Mouse (Mus musculus) C2C12 (cell line): Measurements from ENCODE around the gene Dcpp1. TPM values are rescaled to one million over a fixed set of nuclear protein-coding genes. Genes with fewer than 3 reads are reported as not detected.
"Not testable (repeated sequence)": the region's sequence is repeated elsewhere in the genome, so short reads cannot be mapped to it uniquely, and the experiment has no call there.

Experiments used
- H3K27me3 ChIP-seq: one replicate; pipeline ENCODE4 v1.6.1; 2011; ENCODE audit not compliant: control insufficient read depth, insufficient read depth, insufficient read length
- H3K36me3 ChIP-seq: one replicate; pipeline ENCODE4 v1.6.1; 2011; ENCODE audit not compliant: control insufficient read depth, insufficient read depth
- H3K4me3 ChIP-seq: one replicate; pipeline ENCODE4 v1.5.1; 2011; ENCODE audit warnings: mild to moderate bottlenecking, control low read depth; ENCODE audit not compliant: poor library complexity, insufficient read depth, severe bottlenecking
- H3K79me2 ChIP-seq: one replicate; pipeline ENCODE4 v1.6.1; 2011; ENCODE audit not compliant: control insufficient read depth, insufficient read depth
- H3K79me3 ChIP-seq: one replicate; pipeline ENCODE4 v1.6.1; 2011; ENCODE audit warnings: low read depth, control low read depth
- H3ac ChIP-seq: one replicate; pipeline ENCODE3; 2011; ENCODE audit warnings: low read depth; ENCODE audit not compliant: control insufficient read depth, insufficient read length
- CEBPB ChIP-seq: IDR thresholded peaks from one replicate; pipeline ENCODE4 v1.6.1; 2011; ENCODE audit warnings: low read depth, mild to moderate bottlenecking, control low read depth, moderate library complexity
- CTCF ChIP-seq: IDR thresholded peaks from one replicate; pipeline ENCODE4 v1.5.1; 2011; ENCODE audit not compliant: control insufficient read depth, insufficient read depth, insufficient read length
- FOSL1 ChIP-seq: IDR thresholded peaks from one replicate; pipeline ENCODE4 v1.8.0; 2011; ENCODE audit warnings: mild to moderate bottlenecking, low read length; ENCODE audit not compliant: poor library complexity, insufficient read depth, severe bottlenecking
- MAX ChIP-seq: IDR thresholded peaks from one replicate; pipeline ENCODE4 v1.6.1; 2011; ENCODE audit warnings: mild to moderate bottlenecking, control low read depth
- MYOD1 ChIP-seq: IDR thresholded peaks from one replicate; pipeline ENCODE4 v1.6.1; 2011; ENCODE audit warnings: low read depth; ENCODE audit not compliant: control insufficient read depth, insufficient read length
- MYOG ChIP-seq: IDR thresholded peaks from one replicate; pipeline ENCODE4 v1.6.1; 2011; ENCODE audit not compliant: control insufficient read depth, insufficient read length; ENCODE audit errors: extremely low read depth
- USF1 ChIP-seq: IDR thresholded peaks from one replicate; pipeline ENCODE4 v1.6.1; 2011; ENCODE audit warnings: low read depth, mild to moderate bottlenecking, control low read depth, moderate library complexity
- long read RNA-seq, 2 experiments: library from polyadenylated mRNA; unstranded; transcript quantifications; one replicate each; pipeline ENCODE4 v2.0.0; 2019 to 2020
- polyA plus RNA-seq: library from polyadenylated mRNA; unstranded; fragments of >200 nt; fragmentation: generic; extraction: Trizol; gene quantifications from one replicate; pipeline ENCODE4 v1.2.1, GENCODE M21; 2012; ENCODE audit warnings: missing spikeins

The Dcpp1 gene
- polyA plus RNA-seq = not detected
- long read RNA-seq, experiment 1 = 0 reads
- long read RNA-seq, experiment 2 = 0 reads

DNA sequence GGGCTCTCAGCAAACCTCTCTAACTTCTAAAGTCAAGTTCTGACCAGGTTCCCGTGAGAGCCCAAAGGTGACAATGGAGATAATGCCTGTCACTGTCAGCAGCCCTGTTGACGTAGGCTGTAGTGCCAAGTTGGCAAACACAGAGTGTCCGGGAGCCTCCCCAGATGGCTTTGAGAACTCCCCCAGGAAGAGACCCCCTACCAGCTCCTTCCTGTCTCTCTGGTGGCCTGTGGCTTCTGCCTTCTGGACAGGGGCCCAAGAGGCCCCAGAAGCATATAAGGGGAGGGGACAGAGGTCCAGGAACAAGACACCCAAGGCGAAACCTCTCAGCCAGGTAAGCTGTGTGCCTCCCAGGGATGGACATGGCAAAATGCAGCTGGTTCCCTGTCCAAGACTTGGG lies at the start of gene Dcpp1, which contains the start of gene Dcpp2:
Gene Dcpp1 (plus strand): TSS at position 301 of the 400 bp plus-strand sequence.
Gene Dcpp2 (plus strand): TSS at position 305 of the 400 bp plus-strand sequence.
- peaks cover 19% of the 10 kb centered on the region for H3K27me3 ChIP-seq
- H3ac ChIP-seq, H3K79me3 ChIP-seq, H3K4me3 ChIP-seq, H3K36me3 ChIP-seq, H3K79me2 ChIP-seq: not testable (repeated sequence)

DNA sequence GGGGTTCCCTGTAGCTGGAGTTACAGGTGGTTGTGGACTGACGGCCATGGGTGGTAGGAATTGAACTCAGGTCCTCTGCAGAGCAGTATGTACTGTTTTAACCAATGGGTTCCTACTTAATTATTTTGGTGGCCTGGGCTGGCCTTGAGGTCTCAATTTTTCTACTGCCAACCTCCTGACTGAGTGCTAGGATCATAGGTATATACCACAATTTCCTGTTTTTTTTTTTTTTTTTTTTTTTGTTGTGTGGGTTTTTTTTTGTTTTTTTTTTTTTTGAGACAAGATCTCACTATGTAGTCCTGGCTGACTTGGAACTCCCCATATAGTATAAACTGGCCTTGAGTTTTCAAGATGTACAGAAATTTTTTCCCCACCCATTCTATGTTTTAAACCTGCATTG lies 49.5 kb upstream of the Dcpp1 start:
- Histone ChIP-seq H3K79me3 (peaks cover 14% of the 10 kb centered on the region), H3ac (no peak overlapping the region), H3K4me3 (no peak overlapping the region), H3K36me3 (peaks cover 12% of the 10 kb centered on the region), H3K79me2 (peaks cover 26% of the 10 kb centered on the region), H3K27me3 (peaks cover 14% of the 10 kb centered on the region)
- no peak for TF ChIP-seq MYOG
- TF ChIP-seq CTCF = no peak
- no peak for TF ChIP-seq MYOD1
- no peak for TF ChIP-seq MAX
- no peak for TF ChIP-seq FOSL1
- no peak for TF ChIP-seq CEBPB
- TF ChIP-seq USF1 = no peak

DNA sequence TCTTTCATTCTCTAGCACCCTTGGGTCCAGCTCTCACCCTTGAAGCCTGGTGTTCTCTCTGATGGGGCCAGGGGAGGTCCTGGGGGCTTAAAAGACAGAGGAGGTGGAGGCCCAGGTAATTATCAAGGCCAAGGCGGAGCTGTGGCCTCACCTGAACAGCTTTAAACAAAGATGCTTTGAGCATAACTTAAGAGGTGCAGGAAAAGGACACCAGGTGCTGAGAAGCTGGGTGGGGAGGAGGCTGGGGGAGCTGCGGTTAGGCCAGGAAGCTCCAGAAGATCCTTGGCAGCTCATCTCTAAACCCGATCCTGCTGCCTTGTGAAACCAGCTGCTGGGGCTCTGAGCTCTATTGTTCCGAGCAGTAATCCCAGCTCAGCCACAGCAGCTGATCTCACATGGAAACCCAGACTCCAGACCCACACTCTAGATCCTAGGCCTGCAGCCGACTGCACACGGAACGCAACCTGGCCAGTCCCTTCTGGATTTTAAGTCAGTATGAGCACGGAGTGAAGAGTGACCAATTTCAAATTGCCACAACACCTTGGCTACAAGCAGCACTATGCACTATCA lies 44.6 kb upstream of the Dcpp1 start, which contains the start of gene Prss33:
Gene Prss33 (minus strand): TSS at position 51 of the 570 bp plus-strand sequence.
- H3K36me3 ChIP-seq = no peaks in the 10 kb centered on the region
- H3K79me3 ChIP-seq = no peaks in the 10 kb centered on the region
- no peak within 1 kb of the TSS for H3ac ChIP-seq
- H3K27me3 ChIP-seq = peaks cover 25% of the 10 kb centered on the region
- no peak within 1 kb of the TSS for H3K4me3 ChIP-seq
- no peaks in the 10 kb centered on the region for H3K79me2 ChIP-seq
- TF ChIP-seq FOSL1 (no peak), MAX (no peak), CEBPB (no peak), MYOG (no peak), USF1 (no peak), MYOD1 (no peak), CTCF (no peak)

DNA sequence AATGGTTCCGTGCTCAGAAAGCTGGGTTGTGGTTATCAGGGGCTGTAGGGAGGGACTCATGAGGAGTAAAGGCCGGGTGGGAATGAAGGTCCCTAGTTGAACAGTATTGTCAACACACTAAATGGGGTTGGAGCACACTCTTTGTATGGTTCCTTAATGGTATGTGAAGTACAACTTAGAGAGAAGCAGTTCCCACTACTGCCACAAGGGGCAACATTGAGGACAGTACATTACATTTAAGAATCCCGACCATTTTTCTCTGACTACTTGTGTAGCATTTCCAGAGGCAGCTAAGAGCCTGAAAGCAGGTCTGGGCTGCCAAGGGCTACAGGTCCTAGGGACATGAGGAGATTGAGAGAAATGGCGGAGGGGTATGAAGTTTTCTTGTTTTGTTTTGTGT lies 39.5 kb upstream of the Dcpp1 start:
- TF ChIP-seq MAX (no peak), USF1 (no peak), CTCF (no peak), MYOG (no peak), MYOD1 (no peak), CEBPB (no peak), FOSL1 (no peak)
- Histone ChIP-seq H3K36me3 (no peaks in the 10 kb centered on the region), H3K27me3 (peaks cover 11% of the 10 kb centered on the region), H3K79me2 (no peaks in the 10 kb centered on the region), H3K79me3 (no peaks in the 10 kb centered on the region), H3K4me3 (no peak overlapping the region), H3ac (no peak overlapping the region)

DNA sequence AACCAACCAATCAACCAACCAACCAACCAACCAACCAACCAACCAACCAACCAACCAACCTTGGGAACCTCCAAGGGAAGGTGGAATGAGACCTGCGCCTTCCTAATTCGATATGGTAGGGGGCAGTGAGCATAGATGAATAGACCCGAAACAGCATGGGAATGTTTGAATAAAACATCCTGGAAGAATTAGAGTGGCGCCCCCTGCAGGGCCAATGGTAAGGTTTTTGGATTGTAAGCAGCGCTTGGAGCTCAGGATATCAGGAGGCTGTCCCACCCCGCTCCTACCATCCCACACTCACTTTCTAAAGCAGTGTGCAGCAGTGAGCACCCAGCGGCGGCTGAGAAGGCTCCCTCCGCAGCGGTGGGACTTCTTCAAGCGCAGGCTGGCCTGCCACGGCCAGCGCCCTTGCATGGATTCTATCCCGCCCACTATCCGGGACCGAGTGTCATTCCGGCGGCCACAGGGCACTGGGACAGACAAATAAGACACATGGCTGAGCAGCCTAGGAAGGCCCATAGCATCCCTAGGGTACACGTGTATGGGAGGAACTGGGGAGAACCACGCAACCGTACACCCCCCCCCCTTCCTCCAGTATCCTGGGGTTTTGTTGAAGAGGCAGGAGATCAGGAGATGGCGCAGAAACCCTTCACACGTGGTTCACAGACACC lies 37.4 kb upstream of the Dcpp1 start:
- no peaks in the 10 kb centered on the region for H3K27me3 ChIP-seq
- no peaks in the 10 kb centered on the region for H3K36me3 ChIP-seq
- H3K79me3 ChIP-seq = no peaks in the 10 kb centered on the region
- no peak overlapping the region for H3ac ChIP-seq
- H3K4me3 ChIP-seq = no peak overlapping the region
- no peaks in the 10 kb centered on the region for H3K79me2 ChIP-seq
- no peak for TF ChIP-seq FOSL1
- no peak for TF ChIP-seq CTCF
- no peak for TF ChIP-seq MYOG
- TF ChIP-seq MYOD1 = no peak
- no peak for TF ChIP-seq MAX
- TF ChIP-seq CEBPB = no peak

DNA sequence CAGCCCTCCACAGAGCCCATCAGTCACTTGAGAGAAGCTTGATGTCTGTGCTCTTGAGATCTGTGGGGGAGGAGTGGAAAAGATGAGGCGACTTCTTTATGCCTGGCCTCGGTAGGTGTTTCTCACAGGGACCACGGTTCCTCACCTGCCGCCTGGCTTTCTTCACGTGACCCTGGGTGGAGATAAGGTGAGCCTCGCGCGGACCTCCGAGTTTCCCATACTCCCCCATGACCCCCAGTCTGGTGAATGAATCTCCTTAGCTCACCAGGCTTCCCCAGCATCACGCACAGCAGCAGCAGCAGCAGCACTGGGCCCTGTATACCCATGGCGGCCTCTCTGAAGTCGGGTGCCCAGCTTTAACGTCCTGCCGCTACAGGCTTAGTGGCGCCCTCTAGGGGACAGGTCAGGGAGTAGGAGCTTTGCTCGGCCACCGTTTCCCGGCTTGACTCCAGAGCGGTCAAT lies 36.8 kb upstream of the Dcpp1 start, which contains the start of the genes Prss32 and Prss41:
Gene Prss32 (plus strand): TSS at position 44 of the 462 bp plus-strand sequence.
Gene Prss41 (minus strand): TSS at position 361 of the 462 bp plus-strand sequence.
- H3K27me3 ChIP-seq = no peaks in the 10 kb centered on the region
- H3K79me3 ChIP-seq = no peaks in the 10 kb centered on the region
- H3K36me3 ChIP-seq = no peaks in the 10 kb centered on the region
- no peak within 1 kb of the TSS for H3K4me3 ChIP-seq
- no peaks in the 10 kb centered on the region for H3K79me2 ChIP-seq
- TF ChIP-seq MAX = no peak
- no peak for TF ChIP-seq MYOG
- no peak for TF ChIP-seq CTCF
- no peak for TF ChIP-seq USF1
- TF ChIP-seq FOSL1 = no peak
- TF ChIP-seq MYOD1 = no peak
- H3ac ChIP-seq = no peak within 1 kb of the TSS
